Mouse (Mus musculus) R1 (cell line): ENCODE results near the gene Smarca4.
"Not testable (repeated sequence)": the region's sequence is repeated elsewhere in the genome, so short reads cannot be mapped to it uniquely, and the experiment has no call there.

Experiments
- DNase-seq: peaks from one replicate; pipeline ENCODE4 v3.0.0-alpha.2; 2018; ENCODE audit warnings: low read depth, low spot score

Smarca4 gene

DNA sequence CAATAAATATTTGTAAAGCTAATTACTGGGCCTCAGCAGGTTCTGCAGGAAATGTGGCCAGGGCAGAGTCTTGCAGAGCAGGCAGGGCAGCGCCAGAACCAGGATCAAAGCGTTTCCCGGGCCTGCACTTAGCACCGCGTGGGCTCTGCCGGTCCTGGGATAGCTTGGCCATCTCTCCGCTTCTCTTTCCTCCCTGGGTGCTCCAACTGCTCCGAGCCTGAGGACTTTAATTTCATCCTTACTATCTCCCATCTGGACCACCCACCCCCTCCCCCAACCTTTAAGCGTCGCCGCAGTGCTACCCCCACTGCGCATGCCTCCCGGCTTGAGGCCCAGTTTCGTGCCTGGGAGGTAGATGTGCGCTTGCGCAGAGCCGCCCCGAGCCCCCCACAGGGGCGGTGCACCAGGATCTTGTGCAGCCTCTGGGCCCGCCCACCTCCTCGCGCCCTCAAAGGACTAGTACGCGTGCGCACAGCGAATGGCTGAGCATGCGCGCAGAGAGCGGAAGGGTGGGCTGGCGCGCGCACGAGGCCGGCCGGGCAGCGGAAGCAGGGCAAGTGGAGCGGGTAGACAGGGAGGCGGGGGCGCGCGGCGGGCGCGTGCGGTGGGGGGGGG lies at the start of gene Smarca4:
Smarca4 (plus strand) TSS at position 553 of the 615 bp plus-strand sequence.
- DNase-seq: peak; percentile 98

DNA sequence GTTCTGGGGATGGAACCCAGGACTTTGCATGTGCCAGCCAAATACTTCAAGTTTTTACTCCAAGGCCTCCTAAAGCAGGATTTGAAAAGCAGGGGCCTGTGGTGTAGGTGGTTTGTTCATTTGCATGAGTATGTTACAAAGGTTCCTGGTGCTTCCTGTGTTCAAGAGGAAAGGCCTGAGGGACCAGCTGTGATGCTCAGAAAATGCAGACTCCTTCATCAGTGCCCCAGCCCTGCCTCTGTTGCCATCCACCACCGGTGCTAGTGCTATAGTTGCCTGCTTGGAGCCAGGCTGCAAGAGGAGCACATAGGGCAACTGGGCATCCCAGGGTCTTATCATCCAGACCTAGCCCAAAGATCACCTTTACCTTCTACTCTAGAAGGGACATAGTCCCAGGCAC lies 49.4 kb upstream of the Smarca4 start:
- no peak for DNase-seq

DNA sequence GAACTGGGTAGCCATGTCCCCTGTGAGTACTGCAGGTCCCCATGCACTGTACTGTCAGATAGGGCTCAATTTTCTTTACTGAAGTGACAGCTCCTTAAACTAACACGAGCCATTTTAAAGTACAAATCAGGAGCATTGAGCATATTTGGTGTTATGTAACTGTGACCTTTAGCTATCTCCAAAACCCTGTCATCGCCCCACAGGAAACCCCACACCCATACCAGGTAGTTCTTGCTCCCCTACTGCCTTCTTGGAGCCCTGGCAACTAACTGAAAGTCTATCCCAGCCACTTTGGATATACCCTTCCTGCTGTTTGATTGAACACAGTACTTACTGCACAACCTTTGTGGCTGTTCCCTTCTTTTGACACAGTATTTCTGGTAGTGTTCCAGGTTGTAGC lies 48.9 kb upstream of the Smarca4 start:
- no peak for DNase-seq

DNA sequence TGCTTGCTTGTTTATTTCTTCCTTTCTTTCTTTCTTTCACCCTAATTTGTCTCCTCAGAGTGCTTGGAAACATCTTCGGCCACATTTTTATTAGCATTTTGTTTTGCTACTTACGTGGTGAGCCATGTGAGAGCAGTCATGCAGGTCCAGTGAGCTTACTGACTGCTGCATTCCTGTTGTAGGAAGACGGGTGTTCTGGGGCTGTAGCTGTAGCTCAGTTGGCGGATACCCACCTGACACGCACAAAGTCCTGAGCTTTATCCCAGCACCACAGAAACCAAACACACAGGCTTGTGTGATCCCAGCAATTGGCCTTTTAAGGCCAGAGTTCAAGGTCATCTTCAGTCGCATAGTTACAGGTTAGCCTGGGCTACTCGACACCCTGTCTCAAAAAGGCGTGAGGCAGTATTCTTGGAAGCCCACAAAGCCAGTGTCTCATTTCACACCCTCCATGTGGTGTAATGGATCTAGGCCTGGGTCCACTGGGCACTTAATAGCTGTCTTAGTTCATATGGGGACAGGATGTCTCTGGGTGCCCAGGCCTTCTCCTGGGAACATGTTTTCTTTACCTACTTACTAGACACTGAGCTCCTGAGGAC lies 47.2 kb upstream of the Smarca4 start:
- peak; percentile 38 for DNase-seq

DNA sequence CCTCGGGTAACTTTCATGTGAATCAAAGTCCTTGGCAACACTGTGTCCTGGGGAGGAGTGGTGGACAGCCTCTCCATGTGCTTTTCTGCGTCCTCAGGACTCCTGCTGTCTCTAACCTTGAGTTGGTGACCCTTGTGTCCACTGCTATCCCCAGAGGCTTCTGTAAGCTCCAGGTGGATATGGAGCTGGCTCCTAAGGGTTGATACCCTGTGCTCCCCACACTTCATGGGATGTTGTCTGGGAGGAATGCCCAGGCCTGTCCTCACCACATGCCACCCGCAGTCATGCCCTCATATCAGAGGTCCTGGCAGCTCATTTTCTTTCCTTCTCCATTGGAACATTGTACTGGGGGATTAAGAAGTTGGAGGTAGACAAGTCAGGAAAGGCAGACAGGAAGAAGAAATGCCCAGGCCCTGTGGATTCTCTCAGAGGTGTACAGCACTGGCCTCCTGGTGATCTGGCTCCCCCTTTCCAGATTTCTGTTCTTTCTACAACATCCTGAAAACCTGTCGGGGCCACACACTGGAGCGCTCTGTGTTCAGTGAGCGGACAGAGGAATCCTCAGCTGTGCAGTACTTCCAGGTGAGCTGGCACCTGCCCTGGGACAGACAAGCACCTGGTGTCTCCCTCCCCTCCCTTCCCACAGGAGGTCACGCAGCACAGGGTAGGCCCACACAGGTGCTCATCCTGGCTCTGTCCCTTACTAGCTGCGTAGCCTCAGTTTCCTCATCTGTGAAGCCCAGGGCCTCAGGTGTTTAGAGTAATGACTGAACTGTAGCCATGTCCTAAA lies 41.8 kb upstream of the Smarca4 start:
- DNase-seq: no peak

DNA sequence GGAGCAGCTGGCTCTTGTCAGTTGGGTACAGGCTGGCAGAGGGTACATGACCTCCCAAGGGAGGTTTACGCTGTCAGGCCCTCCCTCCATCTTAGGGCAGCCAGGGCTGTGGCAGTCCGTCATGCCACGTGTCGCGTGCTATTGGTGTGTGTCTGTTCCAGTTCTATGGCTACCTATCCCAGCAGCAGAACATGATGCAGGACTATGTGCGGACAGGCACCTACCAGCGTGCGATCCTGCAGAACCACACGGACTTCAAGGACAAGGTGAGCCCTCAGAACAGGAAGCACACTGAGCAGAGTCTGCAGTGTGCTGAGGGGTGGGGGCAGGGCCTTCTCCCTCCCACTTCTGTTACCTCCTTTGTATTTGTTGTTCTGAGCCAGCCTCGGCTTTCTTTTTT lies 40.7 kb upstream of the Smarca4 start:
- no peak for DNase-seq

DNA sequence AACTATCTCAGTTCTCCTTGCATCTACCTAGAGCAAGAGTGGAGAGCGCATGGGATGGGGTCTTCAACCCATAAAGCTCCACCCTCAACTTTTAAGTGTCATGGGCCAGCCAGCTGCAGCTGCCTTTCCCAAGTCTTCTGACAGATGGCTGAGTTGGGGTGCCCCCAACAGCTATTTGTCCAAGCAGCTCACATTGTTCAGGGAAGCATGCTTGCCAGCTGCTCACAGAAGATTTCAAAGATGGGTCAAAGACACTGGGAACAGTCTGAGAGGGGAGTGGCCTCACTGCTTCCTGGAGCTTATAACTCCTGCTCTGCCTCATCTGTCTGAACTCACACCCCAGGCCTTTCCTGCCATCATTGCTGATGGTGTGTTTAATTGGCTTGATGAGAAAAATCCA lies 39.7 kb upstream of the Smarca4 start:
- DNase-seq: no peak

DNA sequence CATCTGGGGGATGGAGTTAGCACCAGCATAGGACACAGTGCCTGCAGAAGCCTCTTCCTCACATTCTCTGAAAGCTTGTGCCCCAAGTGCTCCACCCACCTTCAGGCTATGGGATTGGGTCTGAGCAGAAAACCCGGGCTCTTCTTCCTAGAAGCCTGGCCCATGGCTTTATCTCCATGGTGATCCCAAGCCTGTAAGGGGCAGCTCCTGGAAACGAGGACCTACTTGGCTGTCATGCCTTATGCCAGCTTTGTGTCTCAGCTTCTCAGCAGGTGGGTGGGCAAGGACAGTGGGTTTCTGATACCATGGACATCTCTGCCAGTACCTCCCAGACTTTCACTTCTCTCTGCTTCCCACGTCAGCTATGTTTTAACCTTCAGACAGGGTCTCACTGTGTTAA lies 37.7 kb upstream of the Smarca4 start:
- no peak for DNase-seq

DNA sequence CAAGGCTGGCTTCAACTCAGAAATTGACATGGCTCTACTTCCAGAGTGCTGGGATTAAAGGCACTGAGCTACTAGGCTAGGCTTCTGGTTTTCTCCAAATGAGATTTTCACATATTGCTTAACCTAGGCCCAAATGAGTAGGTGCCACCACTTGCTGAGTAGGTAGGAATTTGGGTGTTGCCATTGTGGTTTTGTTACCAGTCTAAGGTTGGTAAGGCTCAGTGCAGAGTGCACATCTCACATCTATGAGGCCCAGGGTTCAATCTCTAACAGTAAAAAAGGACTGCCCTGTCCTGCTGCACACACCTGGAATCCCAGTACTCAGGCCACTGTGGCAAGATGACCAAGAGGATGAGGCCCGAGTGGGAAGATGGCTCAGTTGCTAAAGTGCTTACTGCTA lies 30.6 kb upstream of the Smarca4 start:
- DNase-seq: no peak

DNA sequence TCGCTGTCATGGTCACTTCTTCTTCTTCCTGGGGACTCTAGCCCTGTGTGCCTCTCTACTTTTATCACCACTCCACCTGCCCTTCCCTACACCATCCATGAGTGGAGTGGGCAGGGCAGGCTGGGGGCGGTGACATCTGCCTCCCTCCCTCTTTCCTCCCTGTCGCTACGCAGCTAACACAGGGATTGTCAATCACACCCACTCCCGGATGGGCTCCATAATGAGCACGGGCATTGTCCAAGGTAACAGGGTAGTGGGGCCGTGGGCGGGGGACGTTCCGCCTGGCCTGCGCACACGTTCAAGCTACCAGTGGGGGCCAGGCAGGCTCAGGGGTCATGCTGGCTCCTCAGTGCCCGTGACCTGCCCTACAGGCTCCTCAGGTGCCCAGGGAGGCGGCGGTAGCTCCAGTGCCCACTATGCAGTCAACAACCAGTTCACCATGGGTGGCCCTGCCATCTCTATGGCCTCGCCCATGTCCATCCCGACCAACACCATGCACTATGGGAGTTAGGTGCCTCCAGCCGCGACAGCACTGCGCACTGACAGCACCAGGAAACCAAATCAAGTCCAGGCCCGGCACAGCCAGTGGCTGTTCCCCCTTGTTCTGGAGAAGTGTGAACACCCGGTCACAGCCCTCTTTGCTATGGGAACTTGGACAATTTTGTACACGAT lies 28.2 kb upstream of the Smarca4 start:
- no peak for DNase-seq

DNA sequence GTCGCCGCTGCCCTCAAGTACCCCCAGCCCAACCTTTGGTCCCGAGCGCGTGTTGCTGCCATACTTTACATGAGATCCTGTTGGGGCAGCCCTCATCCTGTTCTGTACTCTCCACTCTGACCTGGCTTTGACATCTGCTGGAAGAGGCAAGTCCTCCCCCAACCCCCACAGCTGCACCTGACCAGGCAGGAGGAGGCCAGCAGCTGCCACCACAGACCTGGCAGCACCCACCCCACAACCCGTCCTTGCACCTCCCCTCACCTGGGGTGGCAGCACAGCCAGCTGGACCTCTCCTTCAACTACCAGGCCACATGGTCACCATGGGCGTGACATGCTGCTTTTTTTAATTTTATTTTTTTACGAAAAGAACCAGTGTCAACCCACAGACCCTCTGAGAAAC lies 27.6 kb upstream of the Smarca4 start:
- DNase-seq: no peak

DNA sequence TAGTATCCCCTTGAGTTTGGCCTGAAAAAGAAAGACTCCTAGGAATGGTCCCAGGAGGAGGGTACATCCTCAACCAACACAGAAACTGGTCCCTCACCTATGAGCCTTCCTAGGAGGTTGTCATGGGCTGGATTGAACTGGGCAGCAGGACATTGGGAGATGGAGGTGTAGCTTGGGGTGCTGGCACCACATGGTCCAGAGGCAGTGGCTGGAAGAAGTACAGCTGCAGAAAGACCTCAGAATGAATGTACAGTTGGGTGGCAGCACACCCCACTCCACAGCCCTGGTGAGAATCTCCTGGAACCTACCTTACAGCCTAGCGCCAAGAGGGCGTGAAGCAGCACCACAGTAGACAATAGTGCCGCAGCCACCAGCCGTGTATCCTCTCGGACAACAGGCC lies 26.4 kb upstream of the Smarca4 start:
- no peak for DNase-seq

DNA sequence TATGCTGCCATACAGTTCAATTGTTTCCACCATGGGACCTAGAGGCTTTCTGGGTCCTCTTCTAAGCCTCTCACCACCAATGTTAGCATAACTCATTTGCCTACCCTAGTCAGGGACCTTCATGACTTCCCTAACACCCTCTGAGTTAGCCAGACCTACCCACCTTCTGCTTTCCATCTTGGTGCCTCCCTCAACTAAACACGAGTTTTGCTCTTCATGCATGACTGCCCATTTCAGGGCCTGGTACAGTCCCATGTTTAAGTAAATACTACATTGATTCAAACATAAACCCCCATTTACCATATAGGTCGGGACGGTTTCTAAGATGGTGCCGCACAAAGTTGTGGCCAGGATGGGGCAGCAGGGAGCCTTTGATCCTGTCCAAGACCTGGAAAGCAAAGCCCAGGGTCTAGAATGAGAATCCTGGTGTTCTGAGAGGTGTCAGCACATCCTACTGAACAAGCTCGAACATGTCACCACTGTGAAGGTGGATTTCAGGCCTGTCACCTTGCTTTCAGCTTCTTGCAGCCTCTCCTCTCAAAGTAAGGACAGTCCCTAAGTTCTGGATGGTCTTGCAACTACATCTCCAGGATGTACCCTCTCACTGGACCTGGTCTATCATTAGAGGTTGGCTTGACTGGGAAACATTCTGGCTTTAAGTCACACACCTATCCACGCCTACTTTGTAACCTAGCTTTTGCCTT lies 24.7 kb upstream of the Smarca4 start:
- DNase-seq: no peak

DNA sequence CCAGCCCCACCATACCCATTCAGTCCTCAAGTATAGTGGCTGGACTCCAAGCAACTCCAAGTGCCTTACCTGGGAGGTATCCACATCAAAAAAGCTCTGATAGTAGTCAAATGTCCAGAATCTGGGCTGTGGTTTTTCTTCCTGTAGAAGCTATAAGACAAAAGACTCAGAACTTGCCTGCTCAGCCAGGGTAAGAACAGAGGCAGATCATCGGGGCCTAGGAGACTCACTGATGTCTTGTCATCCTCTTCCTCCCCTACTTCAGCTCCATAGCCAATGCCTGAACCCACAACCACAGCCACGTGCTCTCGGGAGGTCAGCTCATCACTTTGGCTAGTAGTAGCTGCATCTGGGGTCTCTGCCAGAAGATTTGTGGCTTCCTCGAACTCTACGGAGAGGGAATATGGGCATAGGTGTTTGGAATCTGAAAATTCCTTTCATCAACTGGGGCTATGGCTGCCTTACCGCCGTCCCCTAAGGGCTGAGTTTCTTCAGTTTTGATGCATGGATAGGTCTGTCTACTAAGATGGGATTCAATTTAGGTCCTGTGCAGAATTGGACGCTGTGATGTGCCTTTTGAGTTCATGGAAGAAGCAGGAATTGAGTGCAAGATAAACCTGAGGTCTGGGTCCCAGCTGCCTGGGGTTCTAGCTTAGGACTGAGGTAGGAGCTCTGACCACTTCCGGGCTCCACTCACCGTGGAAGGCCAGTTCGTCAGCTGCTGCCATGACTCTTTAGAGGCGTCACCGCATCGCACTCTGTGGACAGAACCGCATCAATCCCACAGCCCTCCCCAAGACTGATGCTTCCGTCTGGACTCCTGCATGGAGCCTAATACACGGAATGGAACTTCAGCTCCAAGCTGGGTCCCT lies 23.9 kb upstream of the Smarca4 start:
- DNase-seq: no peak

DNA sequence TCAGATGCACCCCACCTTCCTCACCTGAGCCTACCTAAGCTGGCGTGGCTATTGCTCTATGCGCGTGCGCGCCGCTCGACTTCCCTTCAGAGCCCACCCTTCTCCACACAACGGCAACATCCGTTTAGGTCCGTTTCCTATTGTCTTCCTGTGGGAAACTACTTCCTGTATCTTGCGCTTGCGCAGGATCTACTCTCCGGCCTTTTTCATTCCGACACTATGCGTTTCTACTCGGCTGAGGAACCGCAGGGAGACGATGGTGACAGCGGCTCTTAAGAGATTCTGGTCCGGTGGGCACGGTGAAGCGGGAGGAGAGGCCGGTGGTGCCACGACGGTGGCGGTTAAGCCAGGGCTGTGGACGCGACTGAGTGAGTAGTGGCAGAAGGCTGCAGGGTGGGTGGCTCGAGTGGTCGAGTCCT lies 23.3 kb upstream of the Smarca4 start, which contains the start of the genes Timm29 and Yipf2:
Timm29 (plus strand) TSS at position 20 of the 419 bp plus-strand sequence.
Yipf2 (minus strand) TSS at position 126 of the 419 bp plus-strand sequence.
- peak; percentile 99 for DNase-seq

DNA sequence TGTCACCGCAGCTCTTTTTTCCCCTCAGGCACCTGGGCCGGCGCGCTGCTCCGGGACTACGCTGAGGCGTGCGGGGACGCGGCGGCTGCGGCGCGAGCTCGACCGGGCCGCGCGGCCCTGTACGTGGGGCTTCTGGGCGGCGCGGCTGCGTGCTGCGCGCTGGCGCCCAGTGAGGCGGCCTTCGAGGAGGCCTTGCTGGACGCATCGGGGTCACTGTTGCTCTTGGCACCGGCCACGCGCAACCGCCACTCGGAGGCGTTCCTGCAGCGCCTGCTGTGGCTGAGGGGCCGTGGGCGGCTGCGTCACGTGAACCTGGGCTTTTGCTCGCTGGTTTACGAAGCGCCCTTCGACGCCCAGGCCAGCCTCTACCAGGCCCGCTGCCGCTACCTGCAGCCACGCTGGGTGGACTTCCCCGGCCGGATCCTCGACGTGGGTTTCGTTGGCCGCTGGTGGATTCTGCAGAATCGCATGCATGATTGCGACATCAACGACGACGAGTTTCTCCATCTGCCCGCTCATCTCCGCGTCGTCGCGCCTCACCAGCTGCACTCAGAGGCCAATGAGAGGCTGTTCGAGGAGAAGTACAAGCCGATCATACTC lies 22.7 kb upstream of the Smarca4 start:
- DNase-seq: peak; percentile 52

DNA sequence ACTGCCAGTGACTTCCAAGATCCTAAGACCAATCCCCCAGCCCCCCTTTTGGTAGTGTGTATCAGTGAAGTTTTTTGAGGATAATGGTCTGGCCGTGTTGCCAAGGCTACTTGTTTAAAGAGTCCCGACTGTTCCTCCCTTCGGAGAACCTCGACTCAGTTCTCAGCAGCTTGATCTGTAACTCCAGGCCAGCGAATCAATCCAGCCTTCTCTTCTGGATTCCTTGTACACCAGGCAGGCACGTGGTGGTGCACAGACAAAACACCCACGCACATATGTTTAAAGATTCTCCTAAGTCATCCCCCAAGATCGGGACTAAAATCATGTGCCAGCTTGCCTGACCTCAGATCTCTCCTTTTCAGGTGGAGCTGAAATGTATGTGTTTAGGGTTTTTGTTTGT lies 21.6 kb upstream of the Smarca4 start:
- DNase-seq: not testable (repeated sequence)

DNA sequence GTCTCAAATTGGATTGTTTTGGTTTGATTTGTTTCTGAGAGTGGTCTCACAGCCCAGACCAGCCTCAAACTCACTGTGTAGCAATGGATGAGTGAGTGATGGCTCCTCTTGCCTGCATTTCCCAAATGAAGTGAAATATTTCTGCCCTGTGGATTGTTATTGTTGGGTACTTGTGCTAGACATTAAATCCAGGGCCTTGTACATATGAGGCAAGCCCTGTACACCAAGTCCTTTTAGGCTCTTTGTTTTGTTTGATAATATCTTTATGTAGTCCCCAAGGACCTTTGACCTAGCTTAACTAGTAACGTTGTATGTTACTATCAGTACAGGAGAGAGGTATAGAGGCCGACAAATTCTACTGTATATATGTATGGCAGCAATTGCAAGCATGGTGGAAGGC lies 21.1 kb upstream of the Smarca4 start:
- DNase-seq: no peak

DNA sequence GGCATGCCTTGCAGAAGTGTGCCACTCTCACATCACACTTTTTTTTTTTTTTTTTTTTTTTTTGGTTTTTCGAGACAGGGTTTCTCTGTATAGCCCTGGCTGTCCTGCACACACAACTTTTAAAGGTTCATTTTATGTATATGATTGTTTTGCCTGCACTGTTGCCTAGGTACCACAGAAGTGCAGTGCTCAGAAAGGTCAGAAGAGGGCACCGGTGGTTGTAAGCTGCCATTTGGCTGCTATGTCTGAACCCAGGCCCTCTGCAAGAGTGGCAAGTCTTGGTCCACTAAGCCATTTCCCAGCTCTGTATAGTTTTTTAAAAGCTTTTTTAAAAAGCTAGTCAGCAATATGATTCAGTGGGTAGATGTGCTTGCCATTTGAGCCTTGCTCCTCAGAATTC lies 17.8 kb upstream of the Smarca4 start:
- DNase-seq: peak; percentile 65

DNA sequence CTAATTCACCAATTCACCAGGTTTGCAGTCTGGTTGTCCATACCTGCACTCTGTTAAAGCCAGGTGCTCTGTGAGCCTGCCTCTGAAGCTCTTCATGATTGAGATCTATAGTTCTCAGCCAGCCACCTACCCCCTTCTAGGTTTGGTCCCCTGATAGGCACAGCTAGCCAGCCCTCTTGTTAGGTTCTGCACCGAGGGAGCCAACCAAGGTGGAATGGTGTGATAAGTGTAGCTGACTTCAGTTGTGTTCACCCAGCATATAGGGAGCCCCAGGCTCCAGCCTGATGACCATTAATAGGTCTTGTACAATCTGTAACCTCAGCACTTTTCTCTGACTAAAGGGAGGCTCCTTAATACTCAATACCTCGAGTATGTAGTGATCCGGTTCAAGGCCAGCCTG lies 15.8 kb upstream of the Smarca4 start:
- DNase-seq: no peak
